Comparison of ENCODE assay signal across 8 mouse cellular contexts in genomic region chr13:29985101-29985854, GRCm38 (mm10). TPM values are rescaled to one million over a fixed set of nuclear protein-coding genes. Genes with fewer than 3 reads are reported as not detected.
DNase-seq lines count a peak whose midpoint lies in the region; ATAC-seq and TF ChIP-seq lines count a peak whose summit lies in the region.

No protein-coding gene starts in this region.

- no peak for TF ChIP-seq POLR2A in spleen, adult 2 months (IDR thresholded peaks at IDR 0.05; ENCODE audit: low read depth, low read length)

- TF ChIP-seq CTCF in forebrain, postnatal 0 days (IDR thresholded peaks at IDR 0.05; ENCODE audit: low read depth) = no peak
- TF ChIP-seq CTCF in spleen, adult 2 months (IDR thresholded peaks at IDR 0.05; ENCODE audit: extremely low read depth, insufficient read depth, insufficient read length, insufficient replicate concordance) = no peak

- H3K36me3 ChIP-seq in forebrain, postnatal 0 days (ENCODE audit: insufficient read depth) = no peaks in the 10 kb centered on the region
- no peaks in the 10 kb centered on the region for H3K36me3 ChIP-seq in hindbrain, embryonic 15.5 days
- H3K36me3 ChIP-seq in midbrain, embryonic 10.5 days = peaks cover 16% of the 10 kb centered on the region
- no peaks in the 10 kb centered on the region for H3K36me3 ChIP-seq in spleen, adult 2 months (ENCODE audit: control insufficient read depth, insufficient read depth, low read length)

- H3K4me2 ChIP-seq in forebrain, postnatal 0 days (ENCODE audit: low read depth) = peak overlapping the region; percentile 100
- peak overlapping the region; percentile 99 for H3K4me2 ChIP-seq in hindbrain, embryonic 15.5 days

- H3K4me1 ChIP-seq in forebrain, postnatal 0 days (ENCODE audit: insufficient read depth) = 0 out of 2 replicates have a peak, but pooled peaks cover 3% of the 10 kb centered on the region
- peaks cover 34% of the 10 kb centered on the region for H3K4me1 ChIP-seq in hindbrain, embryonic 15.5 days (replicated peaks)
- H3K4me1 ChIP-seq in midbrain, embryonic 10.5 days = peaks cover 38% of the 10 kb centered on the region
- peaks cover 8% of the 10 kb centered on the region for H3K4me1 ChIP-seq in spleen, adult 2 months (ENCODE audit: control insufficient read depth, insufficient read depth, insufficient read length)

- ATAC-seq in forebrain, postnatal 0 days = 0 out of 2 replicates have a peak, but pooled peaks have one; percentile 0
- no peak for ATAC-seq in hindbrain, embryonic 15.5 days (ENCODE audit: low FRiP score, low read depth)
- ATAC-seq in activated CD4-positive, CD25-positive, alpha-beta regulatory T cell, adult 4 months = no peak

- H3K4me3 ChIP-seq in forebrain, postnatal 0 days (ENCODE audit: low read depth, low read length) = peak overlapping the region; percentile 65
- peak overlapping the region; percentile 97 for H3K4me3 ChIP-seq in hindbrain, embryonic 15.5 days
- H3K4me3 ChIP-seq in midbrain, embryonic 10.5 days = peak overlapping the region; percentile 98
- peak overlapping the region; percentile 84 for H3K4me3 ChIP-seq in spleen, adult 2 months (ENCODE audit: extremely low read depth, insufficient read depth, insufficient read length)

- peak overlapping the region; percentile 84 for H3K9ac ChIP-seq in forebrain, postnatal 0 days
- peak overlapping the region; percentile 95 for H3K9ac ChIP-seq in hindbrain, embryonic 15.5 days

- WGBS in forebrain, postnatal 0 days = under 1% methylated on average over 56 of the region's 62 CpGs
- WGBS in hindbrain, embryonic 15.5 days = under 1% methylated on average over 61 of the region's 62 CpGs
- WGBS in midbrain, embryonic 10.5 days = under 1% methylated on average over 58 of the region's 62 CpGs
- under 1% methylated on average over 51 of the region's 62 CpGs for WGBS in spleen, adult 2 months

- no peaks in the 10 kb centered on the region for H3K27me3 ChIP-seq in forebrain, postnatal 0 days (ENCODE audit: insufficient read depth, low read length)
- H3K27me3 ChIP-seq in hindbrain, embryonic 15.5 days = peaks cover 3% of the 10 kb centered on the region; the same call in 1 of the 2 replicates
- H3K27me3 ChIP-seq in midbrain, embryonic 10.5 days (ENCODE audit: low read depth, poor library complexity, severe bottlenecking) = no peaks in the 10 kb centered on the region
- H3K27me3 ChIP-seq in spleen, adult 2 months (ENCODE audit: control insufficient read depth, insufficient read depth, low read length) = no peaks in the 10 kb centered on the region

- H3K27ac ChIP-seq in forebrain, postnatal 0 days (ENCODE audit: low read depth, low read length) = peak overlapping the region; percentile 87
- peak overlapping the region; percentile 84 for H3K27ac ChIP-seq in hindbrain, embryonic 15.5 days (replicated peaks)
- H3K27ac ChIP-seq in midbrain, embryonic 10.5 days (replicated peaks) = peak overlapping the region; percentile 100
- H3K27ac ChIP-seq in spleen, adult 2 months (ENCODE audit: insufficient read depth, low read length) = peak overlapping the region; percentile 66

- peak; percentile 27 for DNase-seq in MN1 (ENCODE audit: low spot score)
- peak; percentile 59 for DNase-seq in cerebellum, adult 11-12 months
- DNase-seq in forebrain, postnatal 0 days = peak; percentile 22
- peak; percentile 15 to 31 for DNase-seq in left cerebral cortex, adult 8-10 months (ENCODE audit: low spot score in 2 of 2)
- peak; percentile 77 for DNase-seq in midbrain, embryonic 10.5 days (ENCODE audit: low spot score)
- DNase-seq in spleen, adult 2 months (ENCODE audit: low read depth in 1 of 2, low spot score in 2 of 2) = peak in 1 of 2 experiments; percentile 36

- H3K9me3 ChIP-seq in forebrain, postnatal 0 days (ENCODE audit: low read length) = no peaks in the 10 kb centered on the region
- H3K9me3 ChIP-seq in hindbrain, embryonic 15.5 days = no peaks in the 10 kb centered on the region
- H3K9me3 ChIP-seq in midbrain, embryonic 10.5 days (replicated peaks) = no peaks in the 10 kb centered on the region

RNA-seq across cellular contexts. Expression of gene E2f3, which starts 0.6 kb away (rescaled TPM):
- total RNA-seq in forebrain, postnatal 0 days (2014; rRNA removed) = 8.5 and 11.3 TPM in 2 replicates
- 2.5 and 3.5 TPM in 2 replicates for polyA plus RNA-seq in forebrain, postnatal 0 days (2015; fragmentation: Nextera tagmentation; extraction: Ambion mirVana)
- 5.4 and 5.5 TPM in 2 replicates for polyA plus RNA-seq in hindbrain, embryonic 15.5 days (2015; fragmentation: Nextera tagmentation; extraction: Ambion mirVana)
- 10 to 100 TPM; 18.5 to 21.3 (median 20.4) TPM for total RNA-seq in left cerebral cortex, adult 8-10 months (2022)
- polyA plus RNA-seq in midbrain, embryonic 10.5 days (2016; fragmentation: Nextera tagmentation; extraction: Ambion mirVana) = 18.4 and 20.4 TPM in 2 replicates
- polyA plus RNA-seq in spleen, adult 2 months (2012; rRNA removed) = 2.1 and 2.2 TPM in 2 replicates
- 1 to 10 TPM; 4.0 to 5.1 TPM for polyA plus RNA-seq in activated CD4-positive, CD25-positive, alpha-beta regulatory T cell, adult 4 months (2017; shearing (Covaris generic))
